Mouse (Mus musculus) kidney, adult 8-10 months (tissue): ENCODE measurements at regions not wholly inside any gene's neighbourhood (a gene's known extent, or its start where the extent isn't known, plus 50 kb on each side); places are given as distances from the start of the nearest gene placed in this dataset.

ENCODE experiments used
- DNase-seq, 2 experiments: peaks; one replicate each; pipeline ENCODE4 v3.0.0; 2022

DNA sequence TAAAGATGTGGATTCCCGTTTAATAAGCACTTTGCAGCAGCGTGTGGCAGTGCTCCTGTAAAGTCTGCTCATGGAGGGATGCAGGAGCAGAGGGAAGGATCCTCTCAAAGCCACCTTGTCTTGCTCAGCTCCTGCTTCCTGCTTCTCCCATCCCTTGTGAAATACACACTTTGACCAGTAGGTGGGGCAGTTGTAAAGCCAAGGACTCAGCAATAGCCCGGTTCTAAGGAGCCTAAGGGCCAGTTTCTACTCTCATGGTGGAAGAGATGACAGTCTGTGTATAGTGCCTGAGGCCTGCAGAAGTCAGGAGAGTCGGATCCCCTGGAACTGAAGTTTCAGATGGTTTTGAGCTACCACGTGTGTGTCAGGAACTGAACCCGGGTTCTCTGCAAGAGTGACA is 272.0 kb downstream of the Drd1 start:
- peak; percentile 36 to 66 for DNase-seq

DNA sequence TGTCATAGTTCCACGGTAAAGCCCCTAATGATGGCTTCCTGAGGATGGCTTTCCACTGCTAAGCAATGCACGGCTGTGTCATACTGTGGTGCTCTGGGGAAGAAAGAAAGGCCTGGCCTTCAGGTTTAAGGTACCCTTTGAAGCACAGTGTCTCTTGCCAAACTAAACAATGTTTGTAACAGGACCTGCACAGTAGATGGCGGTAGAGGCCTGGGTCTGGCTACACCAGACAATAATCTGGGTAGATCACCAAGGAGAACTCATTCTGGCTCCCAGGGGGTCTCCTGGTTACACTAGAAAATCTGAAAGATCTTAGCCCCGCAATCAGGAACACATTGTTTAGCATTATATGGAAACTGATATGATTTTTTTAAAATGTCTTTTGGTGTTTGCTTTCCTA is 276.4 kb downstream of the Drd1 start:
- DNase-seq = peak in 1 of 2 experiments; percentile 24

DNA sequence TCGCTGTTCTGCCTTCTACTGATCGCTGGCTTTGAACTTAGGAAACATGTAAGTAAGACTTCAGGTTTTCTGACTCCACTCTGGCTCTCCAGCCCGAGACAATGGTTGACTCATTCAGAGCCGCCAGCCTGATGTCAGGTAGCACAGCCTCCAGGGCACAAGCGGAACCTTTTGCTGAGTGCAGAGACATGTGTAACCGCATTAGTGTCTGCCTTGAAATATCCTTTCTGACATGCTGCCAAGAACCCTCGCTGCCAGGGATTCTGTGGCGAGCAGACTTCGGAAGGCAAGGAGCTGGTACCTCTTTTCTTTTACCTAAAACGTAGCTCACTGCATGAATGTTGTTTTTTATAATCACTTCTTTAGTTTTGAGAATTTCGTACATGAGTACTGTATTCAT is 279.1 kb downstream of the Drd1 start:
- DNase-seq = no peak

DNA sequence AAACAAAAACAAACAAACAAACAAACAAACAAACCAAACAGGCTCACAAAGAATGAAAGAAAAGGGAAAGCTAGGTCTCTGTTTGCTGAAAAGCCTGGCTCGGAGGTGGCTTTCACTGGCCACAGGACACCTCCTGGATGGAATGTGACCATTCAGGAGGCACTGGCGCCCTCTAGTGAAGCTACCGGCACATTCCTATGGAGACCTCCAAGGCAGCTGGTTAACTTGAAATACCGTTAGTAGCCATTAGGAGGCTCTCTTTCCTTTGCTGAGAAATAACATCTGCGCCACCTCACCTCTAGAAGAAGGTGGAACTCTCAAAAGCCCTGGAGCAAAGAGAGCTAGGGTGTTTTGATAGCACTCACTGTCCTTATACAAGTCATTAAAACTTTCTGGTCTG is 279.8 kb downstream of the Drd1 start:
- DNase-seq = peak; percentile 17 to 61

DNA sequence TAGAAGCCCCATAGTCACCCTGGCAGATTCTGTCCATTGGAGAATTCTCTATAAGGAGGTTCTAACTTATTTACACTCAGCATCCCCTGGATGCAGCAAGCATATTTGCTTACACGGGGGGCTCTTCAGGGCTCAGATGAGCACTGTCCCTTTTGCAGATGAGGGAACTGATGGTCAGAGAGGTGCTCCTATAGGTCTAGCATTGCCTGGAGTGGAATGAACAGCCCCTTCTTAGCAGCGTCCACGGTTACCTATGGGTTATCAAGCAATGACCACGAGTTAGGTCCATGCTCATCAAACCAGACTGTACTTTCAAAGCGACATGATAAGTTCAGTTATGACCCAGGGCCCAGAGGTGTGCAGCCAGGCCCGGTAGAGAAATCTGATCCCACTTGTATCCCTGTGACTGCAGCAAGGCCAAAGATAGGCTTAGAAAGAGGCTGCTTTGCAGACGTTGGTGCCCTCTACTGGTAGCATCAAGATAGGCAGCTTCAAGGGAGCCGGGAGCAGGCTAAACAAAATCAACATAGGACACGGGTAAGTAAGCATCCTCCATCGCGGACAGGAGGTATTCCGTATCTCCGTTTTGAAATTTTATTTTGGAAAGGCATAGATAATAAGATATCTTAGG is 290.8 kb downstream of the Drd1 start:
- DNase-seq = peak; percentile 23 to 50

DNA sequence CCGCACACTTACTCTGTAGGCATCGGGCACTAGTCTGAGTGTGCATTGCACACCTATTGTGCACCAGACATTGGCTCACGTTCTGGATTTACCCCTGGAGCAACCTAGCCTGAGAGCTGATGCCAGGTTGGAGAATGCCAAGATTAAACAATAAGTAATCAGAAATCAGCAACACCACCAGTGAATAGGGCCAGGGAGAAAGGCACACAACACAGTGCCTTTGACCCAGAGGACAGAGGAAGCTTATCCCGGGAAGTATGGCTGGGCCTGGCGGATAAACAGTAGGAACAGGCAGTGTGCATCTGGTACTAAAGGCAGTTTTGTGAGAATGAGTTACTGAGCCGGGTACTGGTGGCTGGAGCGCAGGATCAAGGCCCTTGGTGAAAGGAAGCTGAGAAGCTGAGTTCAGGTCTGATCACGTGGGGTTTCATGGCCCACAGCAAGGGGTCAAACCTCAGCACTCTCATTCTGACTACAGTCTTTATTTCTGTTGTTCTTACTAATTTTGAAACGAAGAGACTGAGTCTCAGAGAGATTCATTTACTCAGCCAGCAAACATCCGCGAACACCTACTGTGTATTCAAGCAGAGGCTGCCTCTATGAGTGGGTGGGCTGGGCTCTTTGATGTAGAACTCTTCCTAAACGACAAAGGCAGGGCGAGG is 284.8 kb upstream of the Msx2 start:
- DNase-seq = no peak

DNA sequence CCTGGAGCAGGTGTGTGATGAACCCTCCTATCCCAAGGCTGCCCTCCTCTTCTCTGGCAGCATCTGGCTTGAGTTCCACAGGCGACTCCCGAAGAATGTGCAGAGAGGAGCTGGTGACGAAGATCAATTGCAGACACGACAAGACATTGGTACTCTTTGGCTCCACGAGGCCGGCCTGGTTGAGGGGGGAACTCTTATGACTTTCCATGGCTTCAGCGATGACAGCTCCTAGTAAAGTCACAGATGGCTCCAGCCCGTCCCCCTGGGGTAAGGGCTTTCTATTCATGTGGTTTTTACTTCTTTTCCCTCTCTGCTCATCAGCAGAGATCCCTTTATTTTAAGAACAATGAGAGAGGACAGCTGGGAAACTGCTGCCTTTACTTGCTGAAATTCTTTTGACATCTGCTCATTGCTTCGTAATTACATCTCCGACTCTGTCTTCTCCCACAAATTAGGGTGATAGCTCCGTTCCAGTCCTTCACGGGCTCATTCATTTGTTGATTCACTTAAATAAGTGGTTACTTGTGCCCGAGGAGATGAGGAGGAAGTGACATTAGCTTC is 284.2 kb upstream of the Msx2 start:
- DNase-seq = no peak

DNA sequence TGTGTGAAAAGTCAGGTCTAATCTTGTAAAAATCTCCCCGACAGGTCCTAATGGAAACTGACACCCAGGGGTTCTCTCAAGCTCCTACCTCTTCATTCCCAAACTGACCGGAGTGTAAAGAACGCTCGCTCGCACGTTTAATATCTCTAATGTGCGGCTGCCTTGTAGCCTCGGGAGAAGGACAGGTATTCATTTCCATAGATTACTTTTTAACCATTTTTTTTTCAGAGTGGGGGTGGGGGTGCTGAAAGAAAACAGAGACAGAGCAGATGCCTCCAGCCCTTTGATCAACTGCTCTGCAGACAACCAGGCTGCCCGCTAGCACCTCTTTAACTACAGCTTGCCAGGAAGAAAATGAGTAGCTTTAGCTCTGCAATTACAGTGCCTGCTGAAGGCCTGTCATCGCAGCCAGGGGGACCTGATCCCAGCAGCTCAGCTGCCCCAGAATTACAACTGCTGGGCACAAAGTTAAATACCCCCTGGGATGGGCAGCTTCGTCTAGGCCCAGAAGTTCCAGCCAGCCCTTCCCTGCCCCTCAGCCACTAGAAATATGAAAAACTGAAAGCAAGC is 282.3 kb upstream of the Msx2 start:
- no peak for DNase-seq

DNA sequence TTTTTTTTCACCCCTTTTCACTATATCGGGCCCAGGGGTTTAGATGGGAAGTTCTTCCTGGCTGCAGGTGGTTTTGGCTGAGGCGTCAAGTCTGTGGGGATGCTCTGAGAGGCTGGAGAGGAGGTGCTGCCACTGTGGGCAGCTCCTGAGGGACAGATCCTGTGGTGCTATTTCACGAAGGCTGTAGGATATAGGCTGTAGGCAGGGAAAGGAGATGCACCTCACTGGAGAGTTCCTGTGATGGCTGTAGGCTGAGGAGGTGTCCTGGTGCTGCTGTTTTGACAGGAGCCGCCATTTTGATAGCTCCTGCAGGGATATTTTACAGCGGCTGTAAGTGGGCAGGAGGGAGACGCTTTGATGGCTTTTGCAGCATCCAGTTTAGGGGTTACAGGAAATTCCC is 280.2 kb upstream of the Msx2 start:
- DNase-seq = no peak

DNA sequence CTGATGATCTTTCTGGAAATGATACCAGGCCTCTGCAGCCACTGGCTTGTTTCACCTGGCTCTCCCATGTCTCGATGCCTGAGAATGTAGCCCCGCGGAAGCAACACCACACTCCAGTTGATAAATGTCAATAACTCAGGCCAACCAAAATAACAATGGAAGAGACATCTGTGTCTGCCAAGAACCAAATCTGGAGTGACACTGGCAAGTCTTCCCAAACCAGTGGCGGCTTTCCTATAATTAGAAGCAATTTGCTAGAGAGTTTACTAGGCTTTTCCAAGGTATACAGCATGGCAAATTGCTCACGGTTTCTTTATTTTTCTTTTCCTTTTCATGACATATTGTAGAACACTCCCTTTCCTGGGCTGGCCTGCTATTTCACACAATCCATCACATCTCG is 268.1 kb upstream of the Msx2 start:
- no peak for DNase-seq

DNA sequence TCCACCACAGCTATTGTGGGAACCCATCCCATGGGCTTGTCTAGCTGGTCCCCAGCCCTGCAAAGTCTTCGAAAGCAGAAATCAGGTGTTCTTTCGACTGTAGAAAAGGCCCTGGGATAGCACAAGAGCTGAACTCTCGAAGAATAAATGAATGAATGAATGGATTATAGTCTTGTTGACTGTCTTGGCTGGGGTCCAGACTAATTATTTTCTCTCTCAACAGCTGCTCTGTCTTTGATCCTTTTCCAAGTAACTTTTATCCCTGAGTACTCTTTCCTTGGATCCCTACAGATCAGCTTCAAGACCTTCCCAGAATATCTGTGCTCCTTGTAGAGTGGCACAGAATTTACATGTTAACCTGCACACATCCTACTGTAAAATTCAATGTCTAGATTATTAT is 266.3 kb upstream of the Msx2 start:
- DNase-seq = no peak

DNA sequence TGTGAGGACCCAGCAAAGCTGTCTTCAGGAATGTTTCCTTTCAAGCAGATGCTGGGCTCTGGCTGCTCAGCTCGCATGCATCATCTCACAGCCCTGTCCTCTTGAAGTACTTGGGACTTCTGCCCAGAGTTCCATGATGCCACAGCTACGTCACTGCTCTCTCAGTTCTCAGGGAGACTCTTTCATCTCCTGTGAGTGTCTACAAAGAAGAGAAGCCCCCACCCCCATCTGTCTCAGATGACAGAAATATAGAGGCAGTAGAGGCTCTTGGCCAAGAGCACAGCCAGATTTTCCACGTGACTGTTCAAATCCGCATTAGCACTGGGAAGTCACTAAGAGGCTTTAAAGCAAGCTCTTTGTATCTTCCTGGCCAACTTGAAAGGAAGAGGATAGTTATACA is 262.1 kb upstream of the Msx2 start:
- DNase-seq = no peak

DNA sequence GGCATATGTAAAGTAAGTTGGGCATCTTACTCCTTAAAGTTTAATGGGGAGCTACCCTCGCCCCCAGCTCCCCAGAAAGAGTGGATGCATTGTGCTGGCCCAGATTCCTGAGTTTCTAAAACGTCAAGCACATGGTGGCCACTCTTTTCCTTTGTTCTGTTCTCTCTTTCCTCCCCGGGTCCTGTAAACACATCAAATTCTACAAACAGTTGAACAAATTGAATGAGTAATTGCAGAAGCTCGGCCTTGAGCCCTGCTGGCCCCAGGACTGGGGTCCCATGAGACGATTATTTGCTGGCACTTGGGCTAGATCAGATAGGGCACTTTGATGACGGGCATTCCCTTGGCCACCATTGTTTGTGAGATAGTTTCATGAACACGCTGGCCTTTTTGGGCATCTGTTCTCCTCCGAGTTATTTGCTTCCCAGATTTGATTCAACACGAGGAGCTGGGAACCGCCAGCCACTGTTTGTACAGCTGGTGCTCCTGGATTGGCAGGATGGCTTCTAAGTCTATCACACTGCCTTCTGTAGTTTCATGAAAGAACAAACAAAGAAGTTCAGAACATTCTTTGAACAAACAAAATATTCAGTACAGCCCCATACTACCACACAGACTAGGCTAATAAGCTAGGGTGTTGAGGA is 257.5 kb upstream of the Msx2 start:
- DNase-seq = no peak

DNA sequence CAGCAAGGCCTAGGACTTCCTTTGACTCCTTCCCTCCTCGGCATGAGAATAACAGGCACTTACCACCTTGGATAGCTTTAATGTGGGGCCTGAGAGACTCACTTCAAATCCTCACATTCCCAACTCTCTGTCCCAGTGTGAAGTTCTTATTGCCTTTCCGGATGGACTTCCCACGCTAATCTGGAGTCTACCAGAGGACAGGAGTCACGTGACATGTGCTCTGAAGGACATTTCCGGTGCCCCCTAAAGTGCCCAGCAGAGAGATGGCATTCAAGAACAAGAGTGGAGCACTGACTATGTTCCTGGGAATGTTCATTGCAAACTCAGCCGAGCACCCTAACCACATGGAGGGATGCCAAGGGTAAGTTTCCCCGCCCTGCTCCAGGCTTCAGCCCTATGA is 257.0 kb upstream of the Msx2 start:
- no peak for DNase-seq

DNA sequence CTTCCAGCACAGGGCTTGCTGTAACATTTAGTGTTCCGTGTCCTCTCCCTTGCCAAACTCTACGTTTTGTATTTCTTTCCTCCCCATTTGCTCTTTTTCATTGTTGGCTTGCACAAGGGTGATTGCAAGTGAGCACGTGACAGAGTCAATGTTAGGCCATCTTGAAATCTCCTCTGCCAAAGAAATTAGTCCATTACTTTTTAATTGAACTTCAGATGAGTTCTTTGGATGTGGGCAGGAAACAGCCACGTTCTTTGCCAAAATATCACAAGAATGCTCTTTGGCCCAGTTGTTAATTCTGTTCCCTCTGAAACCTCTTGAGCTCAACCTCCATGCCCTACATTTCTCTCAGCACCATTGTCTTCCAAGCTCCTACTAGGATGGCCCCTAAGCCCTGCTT is 253.2 kb upstream of the Msx2 start:
- DNase-seq = peak in 1 of 2 experiments; percentile 4

DNA sequence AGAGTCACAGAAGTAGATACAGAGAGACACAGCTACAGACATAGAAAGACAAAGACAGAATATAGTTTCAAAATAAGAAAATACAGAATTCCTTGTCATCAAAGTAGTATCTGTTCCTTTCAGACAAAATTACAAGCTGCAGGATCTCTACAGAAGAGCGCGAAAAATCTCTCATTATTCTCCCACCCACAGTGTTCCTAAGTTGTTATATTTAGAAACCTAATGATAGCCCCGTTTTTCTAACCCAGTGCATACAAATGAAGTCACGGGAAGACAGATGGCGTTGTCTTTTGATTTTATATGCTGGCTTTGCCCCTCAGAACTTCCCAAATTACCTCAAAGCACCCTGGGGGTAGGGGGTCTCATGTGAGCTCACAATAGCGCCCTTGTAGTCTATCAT is 250.0 kb upstream of the Msx2 start:
- DNase-seq = no peak

DNA sequence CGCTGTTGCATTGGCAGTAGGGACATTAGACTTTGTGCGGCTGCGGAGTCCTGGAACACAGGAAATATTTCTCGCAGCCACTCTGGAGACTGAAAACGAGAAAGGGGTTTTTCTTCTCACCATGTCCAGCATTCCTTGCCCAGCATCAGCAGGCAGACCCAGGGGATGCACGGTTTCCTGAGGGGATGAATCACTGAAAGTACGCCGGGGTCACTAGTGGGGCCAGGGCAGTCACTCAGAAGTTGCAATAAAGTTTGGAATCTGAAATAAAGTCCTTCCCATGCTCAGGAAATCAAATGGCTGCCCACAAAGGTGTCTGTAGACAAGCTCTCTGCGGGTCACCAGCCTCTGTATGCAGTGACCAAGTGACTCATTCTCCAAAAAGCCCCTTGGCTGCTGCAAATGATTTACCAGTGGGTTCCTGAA is 248.2 kb upstream of the Msx2 start:
- peak; percentile 3 to 8 for DNase-seq

DNA sequence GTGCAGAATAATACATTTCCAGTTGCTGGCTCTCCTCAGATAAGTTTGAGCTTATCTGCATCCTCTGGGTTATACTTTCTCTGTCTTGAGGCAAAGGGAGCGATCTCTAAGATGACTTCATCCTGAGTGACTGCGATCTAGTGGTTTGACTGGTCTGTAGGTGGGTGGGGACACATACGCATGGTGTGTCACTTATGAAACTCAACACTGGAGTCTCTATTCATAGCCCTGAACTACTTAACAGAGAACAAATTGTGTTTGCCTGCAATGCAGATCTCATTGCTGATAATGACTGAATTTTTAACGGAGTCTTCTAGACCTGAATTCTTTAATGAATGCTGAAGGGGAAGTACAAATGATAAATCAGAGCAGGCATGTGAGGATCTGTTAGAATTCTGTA is 244.7 kb upstream of the Msx2 start:
- no peak for DNase-seq

DNA sequence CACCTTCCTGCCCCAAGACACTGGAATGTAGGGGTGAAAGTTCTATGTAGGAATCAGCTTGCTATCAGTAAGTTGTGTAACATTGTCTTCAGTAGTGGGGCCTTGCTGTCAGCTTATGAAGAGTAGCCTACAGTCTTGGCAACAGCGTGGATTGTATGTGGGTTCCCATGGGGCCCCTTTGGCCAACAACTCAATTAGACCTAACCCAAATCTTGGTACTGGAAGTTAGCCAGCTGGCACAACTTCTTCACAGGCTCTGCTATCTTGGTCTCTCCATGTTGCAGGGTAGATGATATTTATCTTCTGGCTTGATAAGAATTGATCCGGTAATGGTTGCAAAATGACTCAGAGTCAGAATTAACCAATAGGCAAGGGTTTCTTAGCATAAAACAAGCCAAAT is 244.2 kb upstream of the Msx2 start:
- DNase-seq = no peak

DNA sequence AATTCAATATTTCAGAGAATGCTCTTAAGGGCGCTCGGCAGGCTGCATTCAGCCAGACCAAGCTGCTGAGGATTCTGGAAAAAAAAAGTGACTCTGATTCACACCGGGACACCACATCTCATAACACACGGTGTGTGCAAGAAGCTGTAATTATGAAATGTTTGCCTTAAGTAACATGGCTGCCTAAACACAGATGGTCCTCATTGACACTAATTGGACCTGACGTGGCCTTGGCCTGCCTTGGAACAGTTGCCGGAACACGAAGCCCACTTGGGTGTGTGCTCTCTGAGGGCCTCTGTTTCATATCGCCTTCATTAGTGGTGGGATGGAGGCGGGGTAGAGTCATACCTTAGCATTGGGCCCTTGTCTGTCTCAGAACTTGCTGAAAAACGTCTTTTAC is 236.2 kb upstream of the Msx2 start:
- no peak for DNase-seq

DNA sequence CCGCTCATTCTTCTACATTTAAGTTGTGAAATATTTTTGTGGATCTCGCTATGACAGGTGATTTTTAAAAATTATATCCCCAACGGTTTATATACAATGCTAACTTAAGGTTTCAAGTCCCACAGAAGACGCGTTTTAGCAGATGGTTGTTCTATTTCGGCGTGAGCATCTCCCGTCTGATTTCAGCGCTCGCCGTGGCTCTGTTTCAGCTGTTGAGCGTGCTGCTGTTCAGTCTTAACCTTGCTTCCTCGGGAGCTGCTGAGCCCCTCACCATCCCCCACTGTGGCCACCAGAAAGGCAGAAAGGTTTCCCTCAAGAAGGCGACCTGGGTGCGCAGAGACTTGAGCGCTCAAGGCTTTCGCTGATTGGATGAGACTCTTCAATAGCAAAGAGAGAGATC is 234.7 kb upstream of the Msx2 start:
- DNase-seq = no peak

DNA sequence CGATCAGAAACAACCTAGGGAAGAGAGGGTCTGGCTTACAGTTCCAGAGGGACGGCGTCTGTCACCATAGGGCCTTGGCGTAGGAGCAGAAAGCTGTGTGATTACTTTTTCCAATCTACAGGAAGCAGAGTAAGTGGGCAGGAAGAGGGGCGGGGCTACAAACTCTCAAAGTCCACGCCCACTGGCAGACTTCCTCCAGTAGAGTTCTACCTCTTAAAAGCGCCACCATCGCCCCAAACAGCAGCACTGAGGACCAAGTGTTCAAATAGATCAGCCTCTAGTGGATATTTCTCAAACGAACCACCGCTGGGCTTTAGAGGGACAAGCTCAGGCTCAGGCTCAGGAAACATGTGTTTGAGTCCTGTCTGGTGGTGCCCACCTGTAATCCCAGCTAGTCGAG is 231.2 kb upstream of the Msx2 start:
- no peak for DNase-seq

DNA sequence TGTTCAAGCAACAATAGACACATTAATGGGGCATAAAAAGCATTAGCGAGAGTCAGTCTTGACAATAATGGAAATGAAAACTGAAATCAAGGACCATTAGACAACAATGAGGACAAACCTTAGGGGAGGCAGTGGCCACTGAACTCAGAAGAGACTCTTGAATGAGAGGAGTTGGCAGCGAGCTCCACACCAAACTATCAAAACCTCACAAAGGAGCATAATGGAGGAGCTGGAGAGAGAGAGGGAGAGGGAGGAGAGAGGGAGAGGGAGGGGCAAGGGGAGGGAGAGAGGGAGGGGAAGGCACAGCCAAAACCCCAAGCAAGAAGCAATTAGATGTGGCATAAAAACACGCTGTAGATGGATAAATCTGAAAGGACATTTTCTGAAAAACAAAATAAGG is 227.4 kb upstream of the Msx2 start:
- DNase-seq = no peak

DNA sequence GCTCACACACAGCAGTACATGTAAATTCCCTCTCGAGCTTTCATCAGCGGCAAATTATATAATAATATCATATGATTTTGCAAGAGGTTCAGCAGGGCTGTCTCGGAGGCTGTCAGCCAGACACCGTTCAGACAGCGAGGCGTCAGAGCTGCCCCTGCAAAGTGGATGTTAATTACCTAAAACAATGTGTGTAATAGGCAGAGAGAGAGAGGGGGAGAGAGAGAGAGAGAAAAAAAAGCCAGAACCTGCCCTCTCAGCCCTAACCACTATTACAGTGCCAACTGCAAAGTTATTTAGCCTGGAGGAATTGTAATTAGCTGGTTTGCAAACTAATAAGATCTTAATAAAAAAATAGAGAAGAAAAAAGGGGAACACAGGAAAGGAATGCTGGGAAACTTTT is 225.1 kb upstream of the Msx2 start:
- DNase-seq = no peak
